Mouse (Mus musculus): ENCODE data around the gene Ovol3.

Gene Ovol3

DNA sequence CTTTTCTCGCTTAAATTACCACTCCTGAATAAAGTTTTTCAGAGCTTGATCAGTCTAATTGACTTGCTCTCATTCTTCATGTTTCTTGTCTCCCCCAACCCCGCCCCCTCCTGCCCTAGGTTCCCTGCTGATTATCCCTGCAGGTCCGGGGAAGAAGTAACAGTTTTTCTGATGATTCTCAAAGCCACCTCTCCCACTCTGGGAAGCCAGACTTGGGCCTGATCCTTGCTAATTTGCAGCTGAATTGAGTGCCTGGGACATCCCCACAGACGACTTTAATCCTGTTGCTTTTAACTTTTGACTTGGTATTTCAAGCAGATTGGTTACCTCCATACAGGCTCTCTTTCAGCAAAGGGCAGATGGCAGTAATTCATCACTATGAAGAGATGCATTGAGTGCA lies 24.5 kb downstream of the Ovol3 start:
- ChIA-PET CTCF (interaction anchor here in 2 of 4 experiments (0.6 to 1.1 kb wide), 2 partner anchors 8 to 12 kb away, joined by 3 read pairs; no protein-coding TSS in a partner anchor), POLR2A (interaction anchor here in 2 of 4 experiments (0.9 to 2.1 kb wide), 6 partner anchors 8 to 69 kb away, joined by 3 to 5 read pairs (median 3); partner anchors contain the start of genes Polr2i (in 1 of the 2), Tbcb (in 1 of the 2), Thap8 (in 1 of the 2) and Wdr62 (in 1 of the 2))

DNA sequence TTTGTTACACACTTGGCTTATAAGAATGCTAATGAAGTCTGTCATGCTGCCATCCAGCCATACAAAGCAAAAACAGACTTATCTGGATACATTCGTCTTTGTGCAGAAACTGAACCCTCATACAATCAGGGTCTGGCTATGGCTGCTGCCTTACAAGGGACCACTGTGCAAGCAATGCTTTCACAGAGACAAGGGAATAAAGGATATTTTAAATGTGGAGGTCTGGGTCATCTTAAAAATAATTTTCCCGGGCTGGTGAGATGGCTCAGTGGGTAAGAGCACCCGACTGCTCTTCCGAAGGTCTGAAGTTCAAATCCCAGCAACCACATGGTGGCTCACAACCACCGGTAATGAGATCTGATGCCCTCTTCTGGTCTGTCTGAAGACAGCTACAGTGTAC lies 29.2 kb downstream of the Ovol3 start:
- ChIA-PET POLR2A (interaction anchor here in 3 of 4 experiments (1.2 to 3.3 kb wide), 7 partner anchors 11 to 40 kb away, joined by 3 to 19 read pairs (median 12); partner anchors contain the start of genes Cox7a1 (in 1 of the 3) and Zfp146 (in 1 of the 3)), CTCF (interaction anchor here in 3 of 4 experiments (0.6 to 2.6 kb wide), 11 partner anchors 9 to 51 kb away, joined by 4 to 21 read pairs (median 10); partner anchors contain the start of gene Zfp146 (in 1 of the 3))

DNA sequence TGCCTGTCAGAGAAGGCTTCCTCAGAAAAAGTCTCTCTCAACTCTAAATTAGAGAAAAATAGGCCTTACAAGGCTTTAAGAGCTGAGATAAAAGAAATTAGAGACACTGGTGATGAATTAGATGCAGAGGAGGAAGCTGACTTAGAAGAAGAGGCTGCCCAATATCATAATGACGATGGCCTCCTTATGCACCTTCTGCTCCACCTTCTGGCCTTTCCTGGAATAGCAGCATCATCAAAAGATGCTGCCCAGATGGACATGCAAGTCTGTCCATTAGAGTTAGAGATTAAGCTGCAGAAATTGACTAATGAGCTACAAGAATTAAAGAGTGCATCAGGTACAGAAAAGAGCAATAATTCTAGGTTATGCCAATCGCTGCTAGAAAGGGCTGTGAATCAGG lies 30.1 kb downstream of the Ovol3 start:
- CTCF ChIA-PET, result interaction anchor here (0.6 to 2.6 kb wide), 45 partner anchors 9 to 249 kb away, joined by 3 to 21 read pairs (median 4); partner anchors contain the start of genes Cox7a1 (in 2 of the 4) and Zfp146 (in 1 of the 4)
- POLR2A ChIA-PET, result interaction anchor here in 3 of 4 experiments (0.5 to 3.3 kb wide), 27 partner anchors 8 to 1395 kb away, joined by 3 to 19 read pairs (median 5); partner anchors contain the start of genes Cox7a1 (in 2 of the 3), Zfp146 (in 2 of the 3) and Wdr62 (in 1 of the 3)

DNA sequence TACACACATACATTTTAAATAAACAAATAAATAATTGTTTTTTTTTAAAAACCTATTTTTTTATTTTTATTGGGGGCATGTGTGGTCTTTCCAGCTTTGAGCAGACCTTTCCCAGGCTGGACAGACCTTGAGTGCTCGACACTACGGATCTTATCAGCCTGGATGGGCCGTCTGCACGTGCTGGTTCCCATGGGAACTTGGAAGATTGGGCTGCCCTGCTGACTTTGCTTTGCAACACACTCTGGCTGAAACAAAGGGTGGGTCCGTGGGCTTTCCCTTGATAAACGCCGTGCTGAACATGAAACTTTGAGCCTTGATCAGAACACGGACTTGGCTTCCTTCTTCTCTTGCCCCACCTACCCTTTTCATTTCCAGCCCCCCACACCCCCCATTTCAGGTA lies 31.1 kb downstream of the Ovol3 start:
- ChIA-PET POLR2A (interaction anchor here (0.6 to 3.3 kb wide), 20 partner anchors 9 to 170 kb away, joined by 3 to 19 read pairs (median 5); partner anchors contain the start of genes Wdr62 (in 1 of the 4), Zfp146 (in 1 of the 4) and Zfp260 (in 1 of the 4)), CTCF (interaction anchor here (0.6 to 2.5 kb wide), 19 partner anchors 10 to 192 kb away, joined by 3 to 21 read pairs (median 5); partner anchors contain the start of gene Cox7a1 (in 1 of the 4))

DNA sequence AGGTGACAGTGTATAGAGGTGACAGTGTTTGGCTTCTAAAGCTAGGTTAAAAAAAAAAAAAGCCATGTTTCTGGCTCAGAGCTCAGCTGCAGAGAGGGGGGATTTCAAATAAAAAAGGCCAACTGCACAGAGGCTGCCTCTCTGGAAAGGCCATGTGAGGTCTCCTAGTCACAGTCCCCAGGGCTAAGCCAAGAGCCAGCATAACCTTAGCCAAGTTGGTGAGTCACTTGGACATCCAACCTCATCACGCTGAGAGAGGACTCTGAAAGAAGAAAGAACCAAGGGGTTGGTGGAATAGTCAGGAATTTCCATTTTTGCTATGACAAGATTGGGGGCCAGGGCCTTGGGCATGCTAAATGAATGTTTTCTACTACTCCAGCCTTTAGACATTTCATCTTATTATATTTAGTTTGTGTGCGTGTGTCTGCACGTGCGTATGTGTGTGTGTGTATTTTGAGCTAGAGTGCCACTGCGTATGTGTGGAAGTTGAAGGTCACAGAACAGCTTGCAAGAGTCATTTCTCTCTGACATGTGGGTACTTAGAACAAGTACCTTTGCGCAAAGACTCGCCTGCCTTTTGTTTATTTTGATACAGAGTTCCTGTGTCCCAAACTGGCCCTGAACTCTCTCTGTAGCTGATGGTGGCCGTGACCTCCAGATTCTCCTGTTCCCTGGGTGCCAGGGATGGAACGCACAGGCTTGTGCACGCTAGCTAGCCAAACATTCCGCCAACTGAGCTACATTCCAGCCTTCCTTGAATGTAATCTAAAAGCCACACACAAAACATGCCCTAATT lies 32.4 kb downstream of the Ovol3 start:
- POLR2A ChIA-PET, result interaction anchor here (0.6 to 3.3 kb wide), 22 partner anchors 8 to 118 kb away, joined by 3 to 19 read pairs (median 4); partner anchors contain the start of genes Cox7a1 (in 2 of the 4), Wdr62 (in 2 of the 4), E130208F15Rik (in 1 of the 4) and Zfp146 (in 1 of the 4)

DNA sequence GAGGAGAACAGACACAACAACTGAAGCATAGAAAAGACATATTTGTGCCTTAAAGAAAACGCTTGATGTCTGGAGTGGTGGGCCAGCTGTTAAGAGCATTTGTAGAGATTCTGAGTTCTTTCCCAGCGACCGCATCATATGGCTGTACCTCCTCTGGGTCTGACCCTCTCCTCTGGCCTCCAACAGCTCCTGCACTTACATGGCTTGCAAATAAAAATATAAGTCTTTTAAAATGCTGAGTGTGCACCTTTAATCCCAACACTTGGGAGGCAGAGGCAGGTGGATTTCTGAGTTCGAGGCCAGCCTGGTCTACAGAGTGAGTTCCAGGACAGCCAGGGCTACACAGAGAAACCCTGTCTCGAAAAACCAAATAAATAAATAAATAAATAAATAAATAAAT lies 34.9 kb downstream of the Ovol3 start:
- ChIA-PET POLR2A (interaction anchor here in 3 of 4 experiments (0.6 to 8.5 kb wide), 17 partner anchors 10 to 255 kb away, joined by 3 to 127 read pairs (median 11); partner anchors contain the start of genes Cox7a1 (in 3 of the 3), Wdr62 (in 3 of the 3), Thap8 (in 2 of the 3) and Gm26920 (in 1 of the 3)), CTCF (interaction anchor here in 3 of 4 experiments (1.0 to 4.9 kb wide), 9 partner anchors 16 to 45 kb away, joined by 3 to 51 read pairs (median 15); partner anchors contain the start of gene Cox7a1 (in 1 of the 3))

More for the DNA sequence above, 32.4 kb downstream of the Ovol3 start:
- CTCF ChIA-PET, result interaction anchor here (0.5 to 1.2 kb wide), 10 partner anchors 10 to 108 kb away, joined by 3 to 4 read pairs (median 3); partner anchors contain the start of gene Zfp146 (in 1 of the 4)

DNA sequence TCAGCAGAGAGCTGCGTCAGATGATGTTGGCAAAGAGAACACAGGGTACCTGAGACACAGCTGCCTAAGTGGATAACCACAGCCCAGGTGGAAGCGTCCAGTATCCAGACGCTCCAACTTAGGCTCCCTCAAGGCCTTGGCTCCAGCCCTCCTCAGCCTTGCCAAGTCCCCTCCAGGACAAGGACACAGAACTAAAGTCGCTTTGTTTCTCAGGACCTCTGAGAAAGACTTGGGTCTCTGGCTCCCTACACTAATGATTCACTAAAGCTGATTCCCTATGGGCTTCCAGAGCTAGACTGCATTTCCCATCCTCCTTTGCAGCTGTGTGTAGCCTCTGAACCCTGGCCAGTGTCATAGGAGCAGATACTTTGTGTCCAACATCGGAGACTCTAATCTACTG lies 35.3 kb downstream of the Ovol3 start:
- ChIA-PET CTCF (interaction anchor here in 3 of 4 experiments (0.6 to 4.9 kb wide), 15 partner anchors 8 to 291 kb away, joined by 3 to 51 read pairs (median 7); partner anchors contain the start of genes Cox7a1 (in 1 of the 3), Gm26920 (in 1 of the 3), Zfp260 (in 1 of the 3) and Zfp566 (in 1 of the 3)), POLR2A (interaction anchor here (0.6 to 8.5 kb wide), 25 partner anchors 9 to 417 kb away, joined by 3 to 127 read pairs (median 8); partner anchors contain the start of genes Cox7a1 (in 3 of the 4), Wdr62 (in 3 of the 4), Thap8 (in 2 of the 4) and Gm26920 (in 1 of the 4))

DNA sequence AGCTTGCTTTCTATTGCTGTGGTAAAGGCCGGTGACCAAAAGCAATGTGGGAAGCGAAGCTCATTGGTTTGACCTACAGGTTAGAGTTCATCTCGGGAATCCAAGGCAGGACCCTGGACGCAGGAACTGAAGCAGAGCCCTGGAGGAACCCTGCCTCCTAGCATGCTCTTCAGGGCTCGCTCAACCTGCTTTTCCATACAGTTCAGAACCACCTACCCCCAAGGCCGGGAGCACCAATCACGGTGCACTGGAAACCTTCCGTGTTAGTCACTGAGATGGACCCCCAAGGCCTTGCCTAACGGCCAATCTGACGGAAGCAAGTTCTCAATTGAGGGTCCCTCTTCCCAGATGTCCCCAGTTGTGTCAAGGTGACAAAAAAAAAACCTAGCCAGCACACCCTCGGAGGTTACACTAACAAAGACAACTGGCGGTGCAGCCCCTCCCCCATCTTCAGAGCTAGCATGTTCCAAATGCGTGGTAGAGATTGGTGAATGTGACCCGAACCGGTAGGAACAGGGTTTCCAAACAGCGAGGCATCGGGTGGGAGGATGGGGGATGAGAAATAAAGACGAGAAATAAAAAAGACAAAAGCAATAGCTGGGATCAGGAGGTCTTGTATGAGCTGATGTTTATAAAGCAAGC lies 35.9 kb downstream of the Ovol3 start:
- POLR2A ChIA-PET, result interaction anchor here (0.6 to 8.5 kb wide), 41 partner anchors 9 to 1228 kb away, joined by 3 to 127 read pairs (median 5); partner anchors contain the start of genes Cox7a1 (in 4 of the 4), Wdr62 (in 3 of the 4), Thap8 (in 2 of the 4) and Zfp146 (in 2 of the 4)
- CTCF ChIA-PET, result interaction anchor here (0.5 to 4.9 kb wide), 35 partner anchors 8 to 557 kb away, joined by 3 to 51 read pairs (median 5); partner anchors contain the start of genes Cox7a1 (in 1 of the 4), Gm26920 (in 1 of the 4), Wdr62 (in 1 of the 4) and Zfp146 (in 1 of the 4)

DNA sequence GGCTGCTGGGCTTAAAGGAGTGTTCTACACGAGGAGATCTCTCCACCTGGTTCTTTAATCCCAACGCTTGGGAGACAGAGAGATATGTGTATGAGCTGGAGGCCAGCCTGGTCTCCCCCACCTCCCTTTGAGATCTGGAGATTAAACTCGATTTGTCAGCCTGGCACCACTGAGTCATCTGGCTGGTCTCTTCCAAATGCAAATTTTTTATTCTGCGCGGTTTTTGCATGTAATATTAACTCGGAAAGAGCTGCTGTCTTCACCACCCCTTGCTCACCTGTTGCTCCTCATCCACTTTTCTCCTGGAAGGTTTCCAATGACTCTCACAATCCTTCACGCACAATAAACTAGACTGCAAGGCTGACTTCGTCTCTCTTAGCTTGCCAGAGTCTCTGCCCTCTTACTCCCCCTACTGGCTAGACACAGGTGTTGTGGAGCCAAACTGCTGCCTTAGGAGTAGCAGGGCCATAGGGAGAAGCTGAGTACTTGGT lies 37.0 kb downstream of the Ovol3 start, which contains the start of gene Capns1:
TSS of gene Capns1 (minus strand) at position 331 of the 491 bp plus-strand sequence.
- CTCF ChIA-PET, result interaction anchor here (0.6 to 4.9 kb wide), 45 partner anchors 9 to 428 kb away, joined by 3 to 51 read pairs (median 4); partner anchors contain the start of genes Cox7a1 (in 4 of the 4), Cox6b1 (in 1 of the 4), Polr2i (in 1 of the 4) and Wdr62 (in 1 of the 4)
- POLR2A ChIA-PET, result interaction anchor here (0.5 to 8.5 kb wide), 50 partner anchors 10 to 1227 kb away, joined by 3 to 127 read pairs (median 5); partner anchors contain the start of genes Cox7a1 (in 4 of the 4), Thap8 (in 3 of the 4), Wdr62 (in 3 of the 4) and Gm26920 (in 2 of the 4)

DNA sequence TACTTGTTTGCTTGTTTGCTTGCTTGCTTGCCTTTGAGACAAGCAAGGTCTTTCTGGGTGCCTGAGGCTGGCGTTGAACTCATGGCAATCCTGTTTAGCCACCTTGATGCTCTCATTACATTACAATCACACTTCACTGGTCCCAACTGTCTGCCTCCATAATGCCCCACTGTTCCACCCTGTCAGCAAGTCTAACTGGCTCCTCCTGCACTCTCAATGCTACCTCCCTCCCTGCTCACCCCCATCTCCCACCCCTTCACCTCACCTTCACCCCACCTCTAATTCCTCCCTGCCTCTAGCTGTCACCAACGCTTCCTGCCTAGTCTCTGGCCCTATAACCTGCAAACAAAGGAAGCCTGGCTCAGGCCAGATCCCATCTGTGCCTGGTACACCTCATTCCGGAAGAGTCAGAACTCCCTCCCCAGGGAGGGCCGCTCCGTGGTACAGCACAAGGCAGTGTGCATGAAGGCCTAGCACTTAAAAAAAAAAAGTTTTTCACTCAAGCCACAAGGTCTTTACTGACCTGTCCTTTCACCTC lies 37.9 kb downstream of the Ovol3 start:
- ChIA-PET POLR2A (interaction anchor here (0.5 to 8.5 kb wide), 42 partner anchors 8 to 1480 kb away, joined by 3 to 127 read pairs (median 4); partner anchors contain the start of genes Cox7a1 (in 4 of the 4), Thap8 (in 3 of the 4), Wdr62 (in 3 of the 4) and Zfp146 (in 2 of the 4)), CTCF (interaction anchor here (0.6 to 4.9 kb wide), 26 partner anchors 8 to 825 kb away, joined by 3 to 51 read pairs (median 6); partner anchors contain the start of genes Cox7a1 (in 2 of the 4) and Zfp146 (in 1 of the 4))

DNA sequence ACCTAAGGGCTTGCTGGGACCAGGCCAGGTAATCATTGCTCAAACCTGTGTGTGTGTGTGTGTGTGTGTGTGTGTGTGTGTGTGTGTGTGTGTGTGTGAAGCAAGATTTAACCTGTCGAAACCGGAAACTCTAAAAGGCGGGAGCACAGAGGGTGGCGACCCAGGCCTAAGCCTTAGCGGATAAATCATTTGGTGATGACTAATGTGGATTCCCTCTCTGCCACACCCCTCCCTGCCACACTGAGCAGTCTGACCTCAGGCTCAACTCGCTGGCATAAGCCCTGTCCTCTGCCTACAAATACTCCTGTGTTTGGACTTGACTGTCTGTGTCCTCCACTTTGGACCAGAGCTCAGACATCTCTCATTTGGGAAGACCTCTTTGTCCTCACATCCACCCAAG lies 39.4 kb downstream of the Ovol3 start:
- CTCF ChIA-PET, result interaction anchor here in 3 of 4 experiments (0.6 to 4.9 kb wide), 8 partner anchors 9 to 908 kb away, joined by 3 to 36 read pairs (median 6); partner anchors contain the start of genes Cox7a1 (in 1 of the 3) and Zfp146 (in 1 of the 3)
- POLR2A ChIA-PET, result interaction anchor here in 3 of 4 experiments (1.0 to 8.5 kb wide), 15 partner anchors 10 to 213 kb away, joined by 3 to 127 read pairs (median 11); partner anchors contain the start of genes Cox7a1 (in 3 of the 3), Polr2i (in 1 of the 3), Tbcb (in 1 of the 3) and Thap8 (in 1 of the 3)

DNA sequence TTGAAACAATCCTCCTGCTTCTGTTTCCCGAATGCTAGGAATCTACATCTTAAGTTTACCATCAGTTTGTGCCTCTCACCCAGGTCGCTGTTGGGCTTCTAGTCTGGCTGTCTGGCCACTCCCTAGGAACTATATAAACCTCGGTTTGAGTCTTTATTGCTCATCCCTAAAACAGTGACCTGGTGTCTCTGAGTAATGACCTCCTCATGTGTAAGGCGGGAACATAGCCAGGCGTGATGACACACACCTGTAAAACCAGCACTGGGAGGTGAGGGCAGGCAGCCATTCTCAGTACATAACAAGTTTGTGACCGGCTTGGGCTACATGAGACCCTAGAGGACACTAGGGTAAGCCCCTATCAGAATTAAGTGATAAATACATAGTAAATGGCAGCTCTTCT lies 40.1 kb downstream of the Ovol3 start:
- ChIA-PET POLR2A (interaction anchor here (0.7 to 8.5 kb wide), 26 partner anchors 8 to 111 kb away, joined by 3 to 127 read pairs (median 6); partner anchors contain the start of genes Cox7a1 (in 3 of the 4), Thap8 (in 2 of the 4), Wdr62 (in 2 of the 4) and Polr2i (in 1 of the 4)), CTCF (interaction anchor here (0.6 to 2.1 kb wide), 10 partner anchors 10 to 1327 kb away, joined by 3 to 17 read pairs (median 5); partner anchors contain the start of genes Polr2i (in 1 of the 4) and Tbcb (in 1 of the 4))

DNA sequence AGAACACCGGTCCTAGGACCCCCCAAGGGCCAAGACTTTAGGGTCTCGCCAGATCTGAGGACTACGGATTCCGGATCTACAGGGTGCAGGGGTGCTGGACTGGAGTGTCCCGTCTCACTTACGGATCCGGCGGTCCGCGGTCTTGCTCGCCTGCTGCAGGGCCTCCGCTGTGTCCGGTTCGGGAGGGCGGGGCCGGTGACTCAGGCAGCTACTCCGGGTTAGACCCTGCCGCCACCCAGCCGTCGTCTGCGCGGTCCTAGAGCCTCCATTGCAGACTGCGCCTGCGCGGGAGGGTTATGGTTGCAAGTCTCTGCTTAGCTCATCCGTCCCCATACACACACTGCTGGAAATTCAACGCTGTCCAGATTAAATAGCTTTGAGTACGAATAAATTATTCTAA lies 40.6 kb downstream of the Ovol3 start:
- ChIA-PET POLR2A (interaction anchor here (0.6 to 8.5 kb wide), 30 partner anchors 9 to 261 kb away, joined by 3 to 127 read pairs (median 5); partner anchors contain the start of genes Cox7a1 (in 3 of the 4), Thap8 (in 2 of the 4), Wdr62 (in 2 of the 4) and Zfp146 (in 2 of the 4)), CTCF (interaction anchor here (0.6 to 2.3 kb wide), 11 partner anchors 10 to 1327 kb away, joined by 3 to 17 read pairs (median 5); partner anchors contain the start of genes Polr2i (in 1 of the 4) and Tbcb (in 1 of the 4))

DNA sequence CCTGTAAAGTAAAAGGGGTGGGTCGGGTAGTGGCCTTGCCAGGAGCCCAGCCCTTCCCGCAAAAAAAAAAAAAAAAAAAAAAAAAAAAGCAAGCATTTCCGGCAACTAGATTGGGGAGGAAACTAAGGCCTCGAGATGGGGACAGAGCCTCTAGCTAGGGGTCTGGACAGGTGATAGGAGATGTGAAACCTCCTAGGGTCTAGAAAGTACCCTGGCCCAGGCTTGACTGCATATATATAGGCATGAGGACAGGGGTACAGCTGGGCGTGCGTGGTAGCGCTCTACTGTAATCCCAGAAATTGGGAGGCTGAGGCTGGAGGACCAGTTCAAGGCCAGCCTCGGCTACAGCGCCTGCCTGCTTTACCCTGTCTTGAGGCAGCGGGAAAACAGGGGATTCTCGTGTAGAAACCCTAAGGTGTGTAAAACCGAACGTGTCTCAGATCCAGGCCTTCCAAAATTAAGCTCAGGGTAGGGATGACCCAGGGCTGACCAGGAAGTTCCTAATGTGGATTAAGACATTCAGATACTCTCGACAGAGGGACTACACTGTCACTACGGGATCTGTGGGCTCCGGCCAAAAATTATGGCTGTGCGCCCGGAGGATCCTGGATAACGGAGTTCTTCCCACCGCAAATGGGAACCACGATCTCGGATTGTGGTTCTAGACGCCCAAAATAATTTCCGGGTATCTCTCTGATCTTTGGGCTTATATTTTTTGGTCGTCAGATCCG lies 41.3 kb downstream of the Ovol3 start:
- POLR2A ChIA-PET, result interaction anchor here (0.6 to 8.5 kb wide), 45 partner anchors 8 to 980 kb away, joined by 3 to 127 read pairs (median 5); partner anchors contain the start of genes Cox7a1 (in 3 of the 4), Zfp146 (in 3 of the 4), Thap8 (in 2 of the 4) and Wdr62 (in 2 of the 4)
- CTCF ChIA-PET, result interaction anchor here in 3 of 4 experiments (0.6 to 2.3 kb wide), 12 partner anchors 9 to 39 kb away, joined by 3 to 12 read pairs (median 4); partner anchors contain the start of genes Polr2i (in 1 of the 3) and Tbcb (in 1 of the 3)

Data from embryonic stem cell, embryonic (primary cell).